Mouse (Mus musculus) stomach, embryonic 14.5 days (tissue): ENCODE data around the gene Iqcj. TPM values are rescaled to one million over a fixed set of nuclear protein-coding genes. Genes with fewer than 3 reads are reported as not detected.

Experiments
- ATAC-seq: fragments of 200-750 bp; cut with Nextera tagmentation; 2 replicates; pipeline ENCODE4 v1.8.0; 2017; ENCODE audit warnings: low read depth, moderate TSS enrichment; ENCODE audit not compliant: insufficient number of reproducible peaks, insufficient read depth, low FRiP score
- H3K27ac ChIP-seq: fragments of 300-500 bp; sonication (generic); 2 replicates; pipeline ENCODE4 v1.5.1; 2014; ENCODE audit warnings: mild to moderate bottlenecking, low read length, moderate library complexity, mixed read lengths
- H3K27me3 ChIP-seq: fragments of 300-500 bp; sonication (generic); 2 replicates; pipeline ENCODE4 v1.6.1; 2014; ENCODE audit warnings: low read length, control low read depth, mixed read lengths; ENCODE audit not compliant: control insufficient read depth, insufficient read depth
- H3K36me3 ChIP-seq: fragments of 300-500 bp; sonication (generic); 2 replicates; pipeline ENCODE4 v1.6.1; 2014; ENCODE audit warnings: mild to moderate bottlenecking, control low read depth, low read length, moderate library complexity, mixed read lengths; ENCODE audit not compliant: control insufficient read depth, insufficient read depth
- H3K4me1 ChIP-seq: fragments of 300-500 bp; sonication (generic); 2 replicates; pipeline ENCODE4 v1.6.1; 2014; ENCODE audit warnings: low read length, control low read depth, mixed read lengths; ENCODE audit not compliant: control insufficient read depth, insufficient read depth
- H3K4me2 ChIP-seq: fragments of 300-500 bp; sonication (generic); replicated peaks from 2 replicates; pipeline ENCODE4 v1.6.1; 2014; ENCODE audit warnings: low read depth, low read length, control low read depth
- H3K4me3 ChIP-seq: fragments of 300-500 bp; sonication (generic); 2 replicates; pipeline ENCODE4 v1.5.1; 2014; ENCODE audit warnings: low read depth, low read length, control low read depth
- H3K9ac ChIP-seq: fragments of 300-500 bp; sonication (generic); replicated peaks from 2 replicates; pipeline ENCODE4 v1.6.1; 2014; ENCODE audit warnings: low read depth, mild to moderate bottlenecking, control low read depth, low read length, moderate library complexity, mixed read lengths
- H3K9me3 ChIP-seq: fragments of 300-500 bp; sonication (generic); 2 replicates; pipeline ENCODE4 v1.6.1; 2016; ENCODE audit warnings: low read depth, low read length, control low read depth; ENCODE audit not compliant: control insufficient read depth
- WGBS: fragments of 180-500 bp; shearing (Covaris S2); extraction: QIAGEN DNeasy Blood & Tissue Kit; methylation state at CpG from one replicate; pipeline ENCODE4 v1.1.7; 2014; 5-methylcytosine and 5-hydroxymethylcytosine counted together
- polyA plus RNA-seq: library from polyadenylated mRNA; unstranded; fragments of >200 nt; fragmentation: Nextera tagmentation; extraction: Ambion mirVana; gene quantifications from 2 replicates; pipeline ENCODE4 v1.2.1, GENCODE M21; 2014

Iqcj gene
- polyA plus RNA-seq, 1 experiment from 2014 or later = not detected

DNA sequence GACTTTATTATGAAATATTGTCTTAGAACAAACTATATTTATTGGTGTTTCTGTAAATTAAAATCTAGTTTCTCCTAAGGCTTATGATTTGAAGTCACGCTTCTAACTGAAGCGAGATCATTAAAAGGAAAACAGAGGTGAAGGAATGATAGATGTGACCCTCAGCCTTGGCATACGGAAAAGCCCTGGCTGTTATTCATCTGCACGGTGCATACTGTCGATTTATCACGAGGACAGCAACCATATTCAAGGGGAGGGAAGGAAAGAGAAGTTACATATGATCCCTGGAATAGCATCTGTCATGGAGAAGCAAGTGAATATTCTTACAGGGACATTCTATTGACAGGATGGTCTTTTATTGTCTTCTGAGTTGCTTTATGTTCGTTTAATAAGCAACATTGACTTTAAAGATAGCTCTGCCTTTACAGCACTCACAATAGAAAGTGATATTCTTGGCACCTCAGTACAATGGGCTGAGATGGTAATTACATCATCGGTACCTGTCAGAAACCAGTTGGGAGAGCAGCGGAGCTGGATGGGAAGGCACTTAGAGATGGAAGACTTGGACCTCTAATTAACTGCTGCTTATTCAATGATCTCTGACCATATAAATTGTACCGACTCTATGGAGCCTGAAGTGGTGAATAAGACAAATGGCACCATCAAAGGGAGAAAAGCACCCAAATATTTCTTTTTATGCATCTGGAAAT lies 38.6 kb downstream of the Iqcj start:
- H3K36me3 ChIP-seq = no peaks in the 10 kb centered on the region
- no peak overlapping the region for H3K27ac ChIP-seq
- no peak overlapping the region for H3K9ac ChIP-seq
- 70% methylated on average over 10 of the region's 10 CpGs for whole genome bisulfite sequencing
- H3K27me3 ChIP-seq = no peaks in the 10 kb centered on the region
- no peak for ATAC-seq
- no peaks in the 10 kb centered on the region for H3K4me1 ChIP-seq
- H3K9me3 ChIP-seq = no peaks in the 10 kb centered on the region
- H3K4me2 ChIP-seq = no peak overlapping the region
- H3K4me3 ChIP-seq = no peak overlapping the region

DNA sequence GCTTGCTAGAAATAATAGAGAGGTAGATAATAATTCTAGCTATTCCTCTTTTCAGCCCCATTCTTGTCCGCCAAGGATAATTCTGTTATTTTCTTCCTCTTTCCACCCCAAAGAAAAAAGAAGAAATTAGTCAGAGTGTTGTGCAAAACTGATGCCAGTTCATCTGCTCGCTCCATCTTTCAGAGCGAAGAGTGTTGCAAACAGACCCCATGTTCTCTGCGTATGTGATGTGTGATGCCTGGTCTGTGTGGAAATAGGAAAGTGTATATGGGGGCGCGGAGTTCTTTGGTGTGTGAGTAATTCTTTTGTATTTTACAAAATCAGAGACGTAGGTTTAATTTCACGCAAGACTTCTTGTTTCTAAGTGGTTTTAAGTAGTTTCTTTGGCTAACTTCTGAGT lies 39.2 kb downstream of the Iqcj start:
- H3K9ac ChIP-seq = no peak overlapping the region
- no peaks in the 10 kb centered on the region for H3K36me3 ChIP-seq
- no peak overlapping the region for H3K27ac ChIP-seq
- H3K4me1 ChIP-seq = no peaks in the 10 kb centered on the region
- no peak overlapping the region for H3K4me3 ChIP-seq
- no peak for ATAC-seq
- H3K27me3 ChIP-seq = no peaks in the 10 kb centered on the region
- no peaks in the 10 kb centered on the region for H3K9me3 ChIP-seq
- no peak overlapping the region for H3K4me2 ChIP-seq
- 93% methylated on average over 8 of the region's 8 CpGs for WGBS

DNA sequence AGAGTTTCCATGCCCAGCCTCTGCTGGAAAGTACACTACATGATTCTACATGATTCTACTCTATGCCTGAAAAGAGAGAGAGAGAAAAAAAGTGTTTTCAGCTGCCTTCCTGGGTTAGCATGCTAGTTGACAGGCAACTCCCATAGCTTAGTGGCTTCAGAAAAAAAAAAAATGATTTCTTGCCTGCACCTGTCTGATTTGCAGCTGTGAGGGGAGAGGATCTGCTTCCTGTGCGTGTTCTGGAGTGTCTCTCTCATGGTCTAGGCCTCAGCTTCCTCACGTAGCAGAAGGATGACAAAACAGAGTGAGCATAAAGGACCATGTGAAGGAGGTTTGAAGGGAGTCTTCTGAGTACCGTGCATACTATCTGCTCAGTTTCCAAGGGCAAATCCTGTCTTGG lies 39.9 kb downstream of the Iqcj start:
- H3K36me3 ChIP-seq = no peaks in the 10 kb centered on the region
- no peak overlapping the region for H3K27ac ChIP-seq
- no peaks in the 10 kb centered on the region for H3K9me3 ChIP-seq
- no peak overlapping the region for H3K4me2 ChIP-seq
- H3K9ac ChIP-seq = no peak overlapping the region
- H3K4me3 ChIP-seq = no peak overlapping the region
- WGBS = 64% methylated on average over 3 of the region's 3 CpGs
- ATAC-seq = no peak
- no peaks in the 10 kb centered on the region for H3K4me1 ChIP-seq
- H3K27me3 ChIP-seq = no peaks in the 10 kb centered on the region

DNA sequence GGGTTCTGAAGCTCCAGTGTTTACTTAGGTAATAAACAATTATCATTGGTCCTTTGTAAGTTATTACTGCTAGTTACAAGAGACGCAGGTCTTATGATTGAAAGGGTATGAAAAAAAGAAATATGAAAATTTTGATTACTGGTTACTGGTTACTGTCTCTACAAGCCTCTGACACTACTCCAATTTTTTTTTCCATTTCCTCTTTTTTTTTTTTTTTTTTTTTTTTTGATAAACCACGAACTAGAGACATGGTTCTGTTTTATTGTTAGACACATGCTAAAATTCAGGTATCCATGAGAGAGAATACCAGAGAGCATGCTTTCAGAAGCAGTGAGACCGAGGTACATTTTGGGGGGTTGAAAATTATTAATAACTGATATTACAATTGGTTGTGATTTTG lies 43.8 kb downstream of the Iqcj start:
- Histone ChIP-seq H3K4me2 (no peak overlapping the region), H3K9me3 (no peaks in the 10 kb centered on the region), H3K36me3 (no peaks in the 10 kb centered on the region), H3K4me1 (no peaks in the 10 kb centered on the region), H3K9ac (no peak overlapping the region), H3K27me3 (no peaks in the 10 kb centered on the region), H3K27ac (no peak overlapping the region), H3K4me3 (no peak overlapping the region)
- no peak for ATAC-seq
- WGBS = 63% methylated on average over 3 of the region's 3 CpGs

DNA sequence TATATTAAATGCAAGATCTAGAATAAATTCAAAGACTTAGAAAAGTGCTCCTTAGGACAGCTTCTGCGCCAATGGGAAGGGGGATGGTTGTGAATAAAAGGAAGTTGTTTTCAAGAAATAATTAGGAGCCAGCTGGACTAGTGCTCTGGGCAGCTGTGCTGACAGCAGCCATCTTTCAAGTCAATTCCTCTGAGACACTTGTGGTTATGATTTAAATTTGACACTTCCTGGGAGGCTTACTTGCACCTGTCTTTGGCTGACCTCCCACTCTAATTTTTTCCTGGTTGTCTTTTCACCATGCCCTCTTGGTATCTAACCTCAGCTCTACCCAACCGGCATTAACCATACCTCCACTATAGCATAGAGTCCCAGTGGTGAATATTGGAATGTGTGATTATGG lies 55.0 kb downstream of the Iqcj start:
- H3K27me3 ChIP-seq = no peaks in the 10 kb centered on the region
- H3K4me3 ChIP-seq = no peak overlapping the region
- no peak overlapping the region for H3K9ac ChIP-seq
- no peaks in the 10 kb centered on the region for H3K4me1 ChIP-seq
- H3K27ac ChIP-seq = no peak overlapping the region
- H3K4me2 ChIP-seq = no peak overlapping the region
- no peaks in the 10 kb centered on the region for H3K36me3 ChIP-seq
- ATAC-seq = no peak
- WGBS = 68% methylated on average over 2 of the region's 2 CpGs
- no peaks in the 10 kb centered on the region for H3K9me3 ChIP-seq

DNA sequence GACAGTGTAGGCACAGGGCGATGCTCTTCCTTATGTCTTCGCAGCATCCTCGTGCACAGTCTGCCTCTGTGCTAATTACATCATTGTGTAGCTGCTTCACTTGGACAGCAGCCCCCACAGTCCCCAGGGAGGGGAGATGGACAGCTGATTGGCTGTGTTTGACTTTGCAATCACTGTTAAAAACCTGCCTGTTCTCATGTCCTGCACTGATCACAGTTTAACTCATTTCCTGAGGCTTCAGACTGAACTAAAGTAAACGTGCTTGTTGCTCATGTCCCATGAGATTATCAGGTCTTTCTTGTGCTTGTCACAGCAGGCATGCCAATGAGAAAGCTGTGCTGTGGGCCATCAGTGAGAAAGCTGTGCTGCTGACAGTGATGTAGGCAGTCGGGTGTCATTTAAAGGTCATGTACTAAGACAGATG lies 60.5 kb downstream of the Iqcj start:
- H3K9me3 ChIP-seq = no peaks in the 10 kb centered on the region
- H3K9ac ChIP-seq = no peak overlapping the region
- ATAC-seq = no peak
- no peak overlapping the region for H3K27ac ChIP-seq
- no peak overlapping the region for H3K4me3 ChIP-seq
- 51% methylated on average over 5 of the region's 5 CpGs for WGBS
- no peaks in the 10 kb centered on the region for H3K27me3 ChIP-seq
- no peaks in the 10 kb centered on the region for H3K4me1 ChIP-seq
- no peak overlapping the region for H3K4me2 ChIP-seq
- no peaks in the 10 kb centered on the region for H3K36me3 ChIP-seq

DNA sequence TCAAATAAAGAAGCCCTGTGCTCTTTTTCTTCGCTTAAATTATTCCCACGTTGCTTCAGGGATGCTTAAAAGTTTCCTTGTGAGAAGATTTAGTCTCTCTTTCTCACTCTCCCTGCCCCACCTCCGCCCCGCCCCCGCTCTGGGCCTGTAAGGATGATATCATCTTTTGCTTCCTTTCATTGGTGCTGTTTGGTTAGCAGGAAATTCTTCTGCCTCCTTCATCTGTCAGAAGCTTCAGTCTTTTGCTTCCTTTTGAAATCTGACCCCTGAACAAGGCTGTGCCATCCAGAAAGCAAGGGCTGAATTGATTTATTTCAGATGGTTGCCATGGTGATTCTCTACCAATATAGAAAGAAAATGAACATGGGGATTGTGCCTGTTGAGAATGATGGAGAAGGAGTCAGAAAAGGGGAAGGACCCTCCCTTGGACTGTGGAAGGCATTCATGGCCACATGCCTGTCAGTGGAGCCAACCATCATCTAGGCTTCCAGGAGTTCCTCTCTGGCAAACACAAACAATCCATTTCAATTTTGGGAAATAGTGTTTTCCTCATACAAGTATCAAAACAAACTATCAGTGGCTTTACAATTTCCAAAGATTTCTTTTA lies 62.5 kb downstream of the Iqcj start:
- H3K9ac ChIP-seq = no peak overlapping the region
- H3K9me3 ChIP-seq = no peaks in the 10 kb centered on the region
- ATAC-seq = no peak
- no peaks in the 10 kb centered on the region for H3K27me3 ChIP-seq
- H3K27ac ChIP-seq = no peak overlapping the region
- H3K4me2 ChIP-seq = no peak overlapping the region
- WGBS = 28% methylated on average over 5 of the region's 5 CpGs
- no peaks in the 10 kb centered on the region for H3K36me3 ChIP-seq
- no peak overlapping the region for H3K4me3 ChIP-seq
- H3K4me1 ChIP-seq = no peaks in the 10 kb centered on the region

DNA sequence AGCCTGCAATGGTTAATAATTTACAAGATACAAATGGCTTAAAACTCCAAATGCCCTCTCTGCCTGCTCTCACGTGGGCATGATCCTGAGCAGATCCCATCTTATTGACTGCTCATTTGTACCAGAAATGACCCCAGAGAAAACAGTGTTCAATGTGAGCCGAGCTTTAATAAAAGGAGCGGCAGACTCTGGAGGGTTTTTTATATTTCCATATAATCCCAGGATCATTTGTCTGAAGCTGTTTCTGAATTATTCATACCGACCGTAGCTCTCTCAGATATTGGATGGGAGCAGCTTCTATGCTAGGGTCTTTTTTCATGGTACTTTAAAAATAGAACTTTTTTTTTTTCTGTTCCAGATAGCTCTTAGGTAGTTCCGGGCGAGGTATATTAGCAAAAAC lies 67.7 kb downstream of the Iqcj start:
- 48% methylated on average over 7 of the region's 7 CpGs for WGBS
- no peak for ATAC-seq

DNA sequence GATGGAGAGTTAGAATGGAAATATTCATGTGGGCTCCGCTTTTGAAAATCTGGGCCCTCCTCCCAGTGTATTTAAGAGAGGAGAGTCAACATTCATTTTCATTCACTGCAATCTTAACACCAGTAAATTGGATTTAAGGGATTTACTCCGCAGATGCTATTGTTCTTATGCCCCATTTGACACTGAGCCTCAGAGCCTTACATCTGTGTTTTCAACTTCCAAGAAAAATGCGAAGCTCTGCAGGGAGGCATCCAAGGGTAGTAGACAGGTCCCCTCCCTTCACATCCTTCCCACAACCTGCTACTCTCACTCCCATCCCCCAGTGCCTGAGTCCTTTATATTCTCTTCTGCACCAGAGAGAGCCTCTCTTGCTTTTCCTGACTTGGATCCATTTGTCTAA lies 68.1 kb downstream of the Iqcj start:
- Histone ChIP-seq H3K27me3 (no peaks in the 10 kb centered on the region), H3K27ac (no peak overlapping the region), H3K9me3 (no peaks in the 10 kb centered on the region), H3K9ac (no peak overlapping the region), H3K4me1 (no peaks in the 10 kb centered on the region), H3K4me3 (no peak overlapping the region), H3K36me3 (no peaks in the 10 kb centered on the region), H3K4me2 (no peak overlapping the region)
- ATAC-seq = no peak
- 48% methylated on average over 3 of the region's 3 CpGs for WGBS

More for the DNA sequence above, 67.7 kb downstream of the Iqcj start:
- H3K4me1 ChIP-seq = no peaks in the 10 kb centered on the region
- H3K4me2 ChIP-seq = no peak overlapping the region
- no peak overlapping the region for H3K9ac ChIP-seq
- no peak overlapping the region for H3K27ac ChIP-seq
- H3K9me3 ChIP-seq = no peaks in the 10 kb centered on the region
- H3K36me3 ChIP-seq = no peaks in the 10 kb centered on the region
- no peak overlapping the region for H3K4me3 ChIP-seq
- H3K27me3 ChIP-seq = no peaks in the 10 kb centered on the region
